Mouse (Mus musculus) embryonic facial prominence, embryonic 13.5 days (tissue): ENCODE measurements around the gene Hipk2. TPM values are rescaled to one million over a fixed set of nuclear protein-coding genes. Genes with fewer than 3 reads are reported as not detected.

Experiments used
- ATAC-seq: fragments of 200-750 bp; cut with Nextera tagmentation; 2 replicates; pipeline ENCODE4 v1.8.0; 2017; ENCODE audit warnings: low read depth; ENCODE audit not compliant: insufficient number of reproducible peaks, insufficient read depth, low FRiP score, low TSS enrichment
- H3K27ac ChIP-seq: fragments of 300-500 bp; sonication (generic); 2 replicates; pipeline ENCODE4 v1.5.1; 2015; ENCODE audit warnings: moderate library complexity, mild to moderate bottlenecking, inconsistent platforms
- H3K27me3 ChIP-seq: fragments of 300-500 bp; sonication (generic); 2 replicates; pipeline ENCODE4 v1.6.1; 2015; ENCODE audit warnings: mild to moderate bottlenecking, inconsistent platforms
- H3K36me3 ChIP-seq: fragments of 300-500 bp; sonication (generic); 2 replicates; pipeline ENCODE4 v1.6.1; 2015; ENCODE audit warnings: mild to moderate bottlenecking, inconsistent platforms
- H3K4me1 ChIP-seq: fragments of 300-500 bp; sonication (generic); 2 replicates; pipeline ENCODE4 v1.6.1; 2015; ENCODE audit warnings: inconsistent platforms
- H3K4me2 ChIP-seq: fragments of 300-500 bp; sonication (generic); 2 replicates; pipeline ENCODE4 v1.6.1; 2015; ENCODE audit warnings: moderate library complexity, mild to moderate bottlenecking, inconsistent platforms
- H3K4me3 ChIP-seq: fragments of 300-500 bp; sonication (generic); 2 replicates; pipeline ENCODE4 v1.5.1; 2015; ENCODE audit warnings: mild to moderate bottlenecking, inconsistent platforms
- H3K9ac ChIP-seq: fragments of 300-500 bp; sonication (generic); 2 replicates; pipeline ENCODE4 v1.6.1; 2015; ENCODE audit warnings: mild to moderate bottlenecking, inconsistent platforms
- H3K9me3 ChIP-seq: fragments of 300-500 bp; sonication (generic); 2 replicates; pipeline ENCODE4 v1.6.1; 2016; ENCODE audit warnings: inconsistent platforms
- WGBS: fragments of 180-500 bp; shearing (Covaris S2); methylation state at CpG from one replicate; pipeline ENCODE4 v1.1.7; 2015; ENCODE audit warnings: mixed read lengths; 5-methylcytosine and 5-hydroxymethylcytosine counted together
- polyA plus RNA-seq: library from polyadenylated mRNA; unstranded; fragments of >200 nt; fragmentation: Nextera tagmentation; extraction: Ambion mirVana; gene quantifications from 2 replicates; pipeline ENCODE4 v1.2.1, GENCODE M21; 2015

Gene Hipk2
- polyA plus RNA-seq, 1 experiment from 2014 or later, result 16.2 TPM

- H3K9ac ChIP-seq, result no peak overlapping the region
- no peak overlapping the region for H3K4me3 ChIP-seq
- ATAC-seq, result no peak
- peaks cover 23% of the 10 kb centered on the region for H3K4me1 ChIP-seq
- no peak overlapping the region for H3K27ac ChIP-seq
- WGBS, result 30% methylated on average over 3 of the region's 3 CpGs
- no peaks in the 10 kb centered on the region for H3K9me3 ChIP-seq
- H3K36me3 ChIP-seq, result no peaks in the 10 kb centered on the region
- H3K4me2 ChIP-seq, result no peak overlapping the region
- H3K27me3 ChIP-seq, result no peaks in the 10 kb centered on the region
Observed at GRCm38 (mm10) chr6:38863595-38863994, 12.4 kb downstream of the Hipk2 start.

GRCm38 (mm10) chr6:38860301-38860700, 15.7 kb downstream of the Hipk2 start:
- WGBS, result 90% methylated on average over 2 of the region's 2 CpGs
- peaks cover 18% of the 10 kb centered on the region for H3K4me1 ChIP-seq
- no peak overlapping the region for H3K4me3 ChIP-seq
- no peaks in the 10 kb centered on the region for H3K27me3 ChIP-seq
- H3K27ac ChIP-seq, result no peak overlapping the region
- H3K4me2 ChIP-seq, result no peak overlapping the region
- ATAC-seq, result no peak
- no peaks in the 10 kb centered on the region for H3K9me3 ChIP-seq
- no peak overlapping the region for H3K9ac ChIP-seq
- H3K36me3 ChIP-seq, result no peaks in the 10 kb centered on the region

GRCm38 (mm10) chr6:38859819-38860218, 16.1 kb downstream of the Hipk2 start:
- no peak overlapping the region for H3K4me2 ChIP-seq
- H3K27ac ChIP-seq, result no peak overlapping the region
- H3K4me1 ChIP-seq, result peaks cover 18% of the 10 kb centered on the region
- ATAC-seq, result no peak
- no peaks in the 10 kb centered on the region for H3K36me3 ChIP-seq
- H3K9ac ChIP-seq, result no peak overlapping the region
- H3K4me3 ChIP-seq, result no peak overlapping the region
- H3K9me3 ChIP-seq, result no peaks in the 10 kb centered on the region
- 93% methylated on average over 1 of the region's 1 CpGs for WGBS
- H3K27me3 ChIP-seq, result no peaks in the 10 kb centered on the region

GRCm38 (mm10) chr6:38853561-38853992, 22.4 kb downstream of the Hipk2 start:
- WGBS, result 64% methylated on average over 5 of the region's 5 CpGs
- no peak for ATAC-seq
- H3K36me3 ChIP-seq, result no peaks in the 10 kb centered on the region

GRCm38 (mm10) chr6:38851740-38852139, 24.2 kb downstream of the Hipk2 start:
- H3K9ac ChIP-seq, result no peak overlapping the region
- no peak overlapping the region for H3K4me3 ChIP-seq
- no peaks in the 10 kb centered on the region for H3K27me3 ChIP-seq
- no peak overlapping the region for H3K4me2 ChIP-seq
- peaks cover 36% of the 10 kb centered on the region for H3K4me1 ChIP-seq
- H3K27ac ChIP-seq, result no peak overlapping the region
- 83% methylated on average over 2 of the region's 2 CpGs for WGBS
- no peaks in the 10 kb centered on the region for H3K9me3 ChIP-seq
- no peak for ATAC-seq
- no peaks in the 10 kb centered on the region for H3K36me3 ChIP-seq

More at GRCm38 (mm10) chr6:38853561-38853992, 22.4 kb downstream of the Hipk2 start:
- no peaks in the 10 kb centered on the region for H3K27me3 ChIP-seq
- no peaks in the 10 kb centered on the region for H3K9me3 ChIP-seq
- H3K4me1 ChIP-seq, result peaks cover 21% of the 10 kb centered on the region
- no peak overlapping the region for H3K27ac ChIP-seq
- no peak overlapping the region for H3K4me2 ChIP-seq
- no peak overlapping the region for H3K4me3 ChIP-seq
- no peak overlapping the region for H3K9ac ChIP-seq

- Histone ChIP-seq H3K4me1 (peaks cover 44% of the 10 kb centered on the region), H3K27me3 (no peaks in the 10 kb centered on the region)
- ATAC-seq, result no peak
Observed at GRCm38 (mm10) chr6:38850715-38851259, 25.2 kb downstream of the Hipk2 start.

GRCm38 (mm10) chr6:38847958-38848910, 27.7 kb downstream of the Hipk2 start:
- no peak for ATAC-seq
- whole genome bisulfite sequencing, result 51% methylated on average over 3 of the region's 3 CpGs
- H3K27ac ChIP-seq, result no peak overlapping the region; the same call in 1 of the 2 replicates
- H3K4me1 ChIP-seq, result peaks cover 40% of the 10 kb centered on the region
- no peak overlapping the region for H3K4me2 ChIP-seq
- H3K9ac ChIP-seq, result no peak overlapping the region
- no peaks in the 10 kb centered on the region for H3K9me3 ChIP-seq
- H3K27me3 ChIP-seq, result no peaks in the 10 kb centered on the region
- no peaks in the 10 kb centered on the region for H3K36me3 ChIP-seq
- no peak overlapping the region for H3K4me3 ChIP-seq

More at GRCm38 (mm10) chr6:38850715-38851259, 25.2 kb downstream of the Hipk2 start:
- H3K9ac ChIP-seq, result no peak overlapping the region
- no peak overlapping the region for H3K4me2 ChIP-seq
- H3K4me3 ChIP-seq, result no peak overlapping the region
- no peaks in the 10 kb centered on the region for H3K36me3 ChIP-seq
- 87% methylated on average over 6 of the region's 6 CpGs for WGBS
- H3K9me3 ChIP-seq, result no peaks in the 10 kb centered on the region
- H3K27ac ChIP-seq, result no peak overlapping the region

- H3K4me1 ChIP-seq, result peaks cover 40% of the 10 kb centered on the region
- H3K4me3 ChIP-seq, result no peak overlapping the region
- H3K4me2 ChIP-seq, result no peak overlapping the region
- 38% methylated on average over 1 of the region's 1 CpGs for WGBS
- peak overlapping the region; percentile 28; the same call in 1 of the 2 replicates for H3K27ac ChIP-seq
- H3K9ac ChIP-seq, result no peak overlapping the region
- no peaks in the 10 kb centered on the region for H3K27me3 ChIP-seq
- H3K9me3 ChIP-seq, result no peaks in the 10 kb centered on the region
- ATAC-seq, result no peak
- H3K36me3 ChIP-seq, result no peaks in the 10 kb centered on the region
Observed at GRCm38 (mm10) chr6:38847447-38847846, 28.5 kb downstream of the Hipk2 start.

- peaks cover 40% of the 10 kb centered on the region for H3K4me1 ChIP-seq
- ATAC-seq, result no peak
- no peaks in the 10 kb centered on the region for H3K27me3 ChIP-seq
- H3K9me3 ChIP-seq, result no peaks in the 10 kb centered on the region
- H3K4me3 ChIP-seq, result no peak overlapping the region
- no peak overlapping the region for H3K9ac ChIP-seq
- H3K27ac ChIP-seq, result 0 out of 2 replicates have a peak overlapping the region, but pooled peaks have one; percentile 28
- H3K4me2 ChIP-seq, result no peak overlapping the region
- H3K36me3 ChIP-seq, result no peaks in the 10 kb centered on the region
- 81% methylated on average over 6 of the region's 6 CpGs for WGBS
Observed at GRCm38 (mm10) chr6:38846330-38847195, 29.4 kb downstream of the Hipk2 start.

- H3K4me2 ChIP-seq, result no peak overlapping the region
- H3K9me3 ChIP-seq, result no peaks in the 10 kb centered on the region
- no peak overlapping the region for H3K4me3 ChIP-seq
- no peak overlapping the region for H3K27ac ChIP-seq
- no peaks in the 10 kb centered on the region for H3K27me3 ChIP-seq
- ATAC-seq, result no peak
- peaks cover 47% of the 10 kb centered on the region for H3K4me1 ChIP-seq
- no peaks in the 10 kb centered on the region for H3K36me3 ChIP-seq
- H3K9ac ChIP-seq, result no peak overlapping the region
- WGBS, result 61% methylated on average over 5 of the region's 5 CpGs
Observed at GRCm38 (mm10) chr6:38845876-38846275, 30.1 kb downstream of the Hipk2 start.

- Histone ChIP-seq H3K27me3 (no peaks in the 10 kb centered on the region), H3K9me3 (no peaks in the 10 kb centered on the region), H3K4me2 (no peak overlapping the region), H3K4me3 (no peak overlapping the region), H3K27ac (no peak overlapping the region), H3K36me3 (no peaks in the 10 kb centered on the region), H3K9ac (no peak overlapping the region), H3K4me1 (peaks cover 54% of the 10 kb centered on the region)
- ATAC-seq, result no peak
- WGBS, result 46% methylated on average over 1 of the region's 1 CpGs
Observed at GRCm38 (mm10) chr6:38845117-38845516, 30.8 kb downstream of the Hipk2 start.
